Mouse (Mus musculus) cortical plate, adult 2 months (tissue): ENCODE data around the gene Msln.

Source experiments
- CTCF ChIP-seq: fragments of 200-500 bp; IDR thresholded peaks from 2 replicates; pipeline ENCODE4 v1.5.1; 2011; ENCODE audit warnings: mild to moderate bottlenecking, control low read depth, low read length; ENCODE audit not compliant: insufficient read depth; ENCODE audit errors: extremely low read depth
- POLR2A ChIP-seq: fragments of 200-500 bp; IDR thresholded peaks from 2 replicates; pipeline ENCODE4 v1.6.1; 2011; ENCODE audit warnings: mild to moderate bottlenecking, low read length, control low read depth; ENCODE audit not compliant: insufficient read depth; ENCODE audit errors: extremely low read depth

GRCm38 (mm10) chr17:25725264-25725663 is 28.9 kb downstream of the Msln start:
- TF ChIP-seq CTCF (no peak), POLR2A (no peak)
